Mouse (Mus musculus): Measurements from ENCODE around the gene Rftn1. TPM values are rescaled to one million over a fixed set of nuclear protein-coding genes. Genes with fewer than 3 reads are reported as not detected.
"Not testable (repeated sequence)": the region's sequence is repeated elsewhere in the genome, so short reads cannot be mapped to it uniquely, and the experiment has no call there.

Rftn1 gene
- 1 to 10 TPM; 7.3 to 9.2 TPM for total RNA-seq (2021)

DNA sequence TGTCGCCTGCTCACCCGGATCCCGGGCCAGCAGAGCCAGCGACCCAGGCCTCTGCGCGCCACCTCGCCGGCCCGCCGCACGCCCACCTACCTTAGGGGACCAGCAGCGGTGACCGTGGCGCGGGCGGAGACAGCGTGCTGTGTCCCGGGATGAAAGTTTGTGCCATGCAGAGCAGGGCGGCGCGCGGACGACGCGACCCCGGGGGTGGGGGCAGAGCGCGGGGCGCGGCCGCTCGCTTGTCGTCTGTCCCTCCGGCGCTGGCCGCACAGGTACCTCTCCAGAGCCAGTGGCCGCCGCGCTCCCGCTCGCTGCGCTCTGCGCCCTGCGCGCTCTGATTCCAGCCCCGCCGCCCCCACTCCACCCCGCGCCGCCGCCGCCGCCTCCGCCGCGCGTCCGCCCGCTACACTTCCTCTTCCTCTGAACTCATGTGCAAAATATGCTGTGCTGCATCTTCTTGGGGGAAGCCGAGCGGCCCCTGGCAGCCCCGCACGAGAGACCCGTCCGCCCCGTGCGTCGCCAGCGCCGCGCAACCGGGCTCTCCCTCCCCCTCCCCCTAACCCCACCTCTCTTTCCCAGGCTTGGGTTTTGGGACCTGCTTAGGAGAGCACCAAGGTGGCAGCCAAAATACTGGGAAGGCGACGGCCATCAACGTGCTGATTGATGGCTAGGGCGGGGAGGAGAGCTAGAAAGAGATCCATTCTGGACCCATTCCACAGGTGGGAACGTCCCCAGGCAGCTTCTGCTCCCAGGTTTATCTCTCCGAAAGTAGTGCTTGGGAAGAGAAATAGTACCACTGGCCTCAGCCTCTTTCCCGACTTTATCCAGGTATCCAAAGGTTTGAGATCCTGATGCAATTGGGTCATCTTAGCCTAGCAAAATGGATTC is at the start of gene Rftn1:
Gene Rftn1 (minus strand): TSS at position 544 of the 885 bp plus-strand sequence.
- DNase-seq (ENCODE audit: low spot score in 2 of 2), result peak; percentile 9 to 15
- intact Hi-C loops (cut with DNase I), result loop anchor here (5.0 kb wide), 2 partner anchors 223 to 238 kb away; no protein-coding TSS in a partner anchor

GRCm38 (mm10) chr17:50237818-50238610 is 47.5 kb upstream of the Rftn1 start:
- no peak for DNase-seq (ENCODE audit: low spot score in 2 of 2)

DNA sequence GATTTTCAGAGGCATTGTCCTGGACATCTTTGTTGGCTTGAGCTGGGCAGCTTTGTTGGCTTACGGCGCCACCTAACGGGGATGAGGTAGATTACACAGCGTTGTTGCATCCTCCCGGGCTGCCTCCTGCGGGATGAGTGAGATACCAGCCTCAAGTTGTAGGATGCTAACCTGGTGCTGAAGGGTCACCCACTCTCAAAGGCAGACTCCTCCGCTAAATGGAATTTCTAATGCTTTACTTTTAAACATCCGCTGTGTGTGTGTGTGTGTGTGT is 46.9 kb upstream of the Rftn1 start:
- intact Hi-C loops (cut with DNase I), result loop anchor here (1.0 to 2.0 kb wide), 3 partner anchors 269 to 301 kb away; no protein-coding TSS in a partner anchor
- peak; percentile 88 to 89 for DNase-seq (ENCODE audit: low spot score in 2 of 2)

More at GRCm38 (mm10) chr17:50237818-50238610, 47.5 kb upstream of the Rftn1 start:
- intact Hi-C loops (cut with DNase I), result loop anchor here (1.0 to 2.0 kb wide), 3 partner anchors 270 to 301 kb away; no protein-coding TSS in a partner anchor

DNA sequence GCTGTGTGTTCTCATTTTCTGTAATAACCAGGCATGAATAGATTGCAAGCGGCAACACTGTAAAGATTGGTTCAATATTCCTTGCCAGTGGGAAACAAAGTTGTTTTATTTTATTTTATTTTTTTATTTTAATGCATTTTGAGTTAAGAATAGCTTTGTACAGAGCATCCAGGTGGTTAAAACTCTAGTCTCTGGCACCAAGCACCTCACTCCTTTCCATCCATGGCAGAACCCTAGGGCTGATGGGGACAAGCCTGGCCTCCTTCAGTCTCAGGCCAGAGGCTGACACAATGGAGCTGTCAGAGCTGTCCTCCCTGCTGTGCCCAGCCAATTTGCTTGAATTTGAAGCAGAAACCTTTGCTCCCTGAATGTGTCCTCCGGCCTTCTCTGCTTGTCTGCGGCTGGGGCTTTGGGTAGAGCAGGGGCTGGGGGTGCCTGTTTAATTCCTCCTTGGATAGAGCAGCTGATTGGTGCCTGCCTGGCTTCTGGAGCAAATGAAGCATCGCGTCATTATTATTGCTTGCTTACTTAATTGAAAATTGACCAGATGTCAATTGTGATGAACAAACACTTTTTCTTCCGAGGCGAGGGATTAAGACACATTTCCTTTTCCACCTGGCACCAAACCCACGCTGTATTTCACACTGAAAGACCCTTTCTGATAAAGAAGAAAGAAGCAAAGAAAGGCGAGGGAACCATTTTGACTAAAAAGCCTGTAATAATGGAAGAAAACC is 46.4 kb upstream of the Rftn1 start:
- intact Hi-C loops (cut with DNase I), result loop anchor here (1.0 to 2.0 kb wide), 3 partner anchors 269 to 300 kb away; no protein-coding TSS in a partner anchor
- no peak for DNase-seq (ENCODE audit: low spot score in 2 of 2)

DNA sequence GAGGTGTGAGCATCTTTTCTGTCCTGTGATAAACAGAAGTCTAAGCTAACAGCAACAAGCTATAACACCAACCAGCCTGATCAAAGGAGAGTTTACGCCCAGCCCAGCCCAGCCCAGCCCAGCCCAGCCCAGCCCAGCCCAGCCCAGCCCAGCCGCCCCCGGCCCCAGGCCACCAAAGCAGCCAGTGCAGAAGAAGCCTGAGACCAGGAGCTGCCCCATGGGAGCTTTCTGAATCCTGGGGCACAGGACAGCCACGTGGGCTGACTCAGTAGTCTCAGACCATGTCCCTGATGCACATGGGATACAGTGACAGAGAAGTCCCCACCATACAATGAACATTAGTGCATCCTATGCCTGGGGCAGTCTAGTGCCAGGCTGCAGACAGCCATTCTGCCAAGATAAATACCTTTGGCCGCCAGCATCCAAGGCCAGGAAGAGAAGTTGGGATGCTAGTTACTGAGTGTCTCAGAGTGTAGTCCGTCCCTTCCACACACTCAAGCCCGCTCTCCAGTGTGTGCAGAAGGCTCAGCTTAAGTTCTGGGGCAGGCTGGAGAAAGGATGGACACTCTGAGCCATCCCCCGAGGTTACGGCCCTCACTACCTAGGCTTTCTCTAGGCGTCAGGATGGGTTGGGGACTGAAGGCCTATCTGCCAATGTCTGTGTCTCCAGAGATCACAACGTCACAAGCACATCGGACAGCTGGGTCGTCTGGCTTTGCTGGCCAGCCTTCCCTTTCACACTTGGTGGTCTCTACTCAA is 45.6 kb upstream of the Rftn1 start:
- no peak for DNase-seq (ENCODE audit: low spot score in 2 of 2)
- intact Hi-C loops (cut with DNase I), result loop anchor here (2.0 kb wide), 1 partner anchor 299 kb away; no protein-coding TSS in a partner anchor

- no peak for DNase-seq (ENCODE audit: low spot score in 2 of 2)
These were observed 43.5 kb upstream of the Rftn1 start for GRCm38 (mm10) chr17:50233956-50234355.

DNA sequence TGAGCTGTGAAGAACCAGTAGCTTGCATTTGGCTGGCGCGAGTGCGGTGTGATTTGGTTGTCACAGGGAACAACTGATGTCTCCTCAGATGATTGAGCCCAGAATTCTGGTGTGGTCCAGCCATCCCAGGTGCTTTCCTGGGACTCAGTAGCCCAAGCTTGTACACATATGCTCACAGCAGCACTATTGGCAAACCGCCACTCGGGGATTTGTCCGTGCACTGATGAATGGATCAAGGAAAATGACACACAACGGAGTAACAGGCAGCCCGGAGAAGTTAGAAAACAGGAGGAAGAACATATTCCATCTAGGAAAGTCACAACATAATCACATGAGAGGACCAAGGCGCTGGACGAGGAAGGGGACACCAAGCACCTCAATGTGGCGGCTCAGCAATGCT is 42.3 kb upstream of the Rftn1 start:
- DNase-seq (ENCODE audit: low spot score in 2 of 2), result no peak
- intact Hi-C loops (cut with DNase I), result no loop called here

More at GRCm38 (mm10) chr17:50233956-50234355, 43.5 kb upstream of the Rftn1 start:
- intact Hi-C loops (cut with DNase I), result no loop called here

- DNase-seq (ENCODE audit: low spot score in 2 of 2), result no peak
- intact Hi-C loops (cut with DNase I), result no loop called here
These were observed 40.7 kb upstream of the Rftn1 start for GRCm38 (mm10) chr17:50231206-50231605.

- intact Hi-C loops (cut with DNase I), result no loop called here
- no peak for DNase-seq (ENCODE audit: low spot score in 2 of 2)
These were observed 39.1 kb upstream of the Rftn1 start for GRCm38 (mm10) chr17:50229534-50229933.

- intact Hi-C loops (cut with DNase I), result no loop called here
- DNase-seq (ENCODE audit: low spot score in 2 of 2), result no peak
These were observed 36.9 kb upstream of the Rftn1 start for GRCm38 (mm10) chr17:50227366-50227765.

GRCm38 (mm10) chr17:50224718-50225117 is 34.2 kb upstream of the Rftn1 start:
- intact Hi-C loops (cut with DNase I), result no loop called here
- DNase-seq (ENCODE audit: low spot score in 2 of 2), result no peak

DNA sequence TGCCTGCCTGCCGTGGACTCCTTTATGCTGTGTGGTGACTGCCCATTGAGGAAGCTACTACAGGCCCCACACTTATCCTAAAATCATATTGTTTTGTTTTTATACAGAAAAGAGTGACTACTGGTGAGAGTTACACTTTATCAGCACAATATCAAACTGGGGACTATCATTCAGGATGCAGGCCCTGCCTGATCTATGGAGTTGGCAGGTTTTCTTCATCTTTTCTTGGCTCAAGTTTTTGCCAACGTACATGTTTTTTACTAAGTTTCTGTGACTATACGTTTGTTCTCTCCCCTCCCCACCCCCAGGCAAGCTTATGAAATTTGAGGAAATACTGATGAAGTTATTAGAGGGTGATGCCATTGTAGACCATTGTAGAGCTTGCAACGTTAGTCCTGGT is 27.5 kb upstream of the Rftn1 start:
- no peak for DNase-seq (ENCODE audit: low spot score in 2 of 2)
- intact Hi-C loops (cut with DNase I), result no loop called here

DNA sequence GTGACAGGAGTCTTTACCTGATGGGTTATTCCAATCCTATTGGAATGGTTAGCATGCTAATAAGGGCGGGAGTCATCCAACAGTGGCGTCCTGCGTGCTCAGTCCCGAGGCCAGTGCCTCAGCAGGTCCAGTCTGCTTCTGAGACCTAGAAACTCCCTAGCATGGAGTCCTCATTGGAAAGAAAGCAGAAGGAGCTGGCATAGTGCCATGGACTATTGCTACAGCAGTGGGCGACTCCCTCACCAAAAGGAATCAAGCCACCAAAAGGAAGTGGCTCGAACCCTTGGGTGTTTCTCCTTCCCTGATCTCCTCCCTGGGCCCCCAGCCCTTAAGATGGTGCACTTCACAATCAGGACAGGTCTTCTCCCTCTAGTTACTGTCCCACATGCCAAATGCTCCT is 24.6 kb upstream of the Rftn1 start:
- no peak for DNase-seq (ENCODE audit: low spot score in 2 of 2)
- intact Hi-C loops (cut with DNase I), result no loop called here

DNA sequence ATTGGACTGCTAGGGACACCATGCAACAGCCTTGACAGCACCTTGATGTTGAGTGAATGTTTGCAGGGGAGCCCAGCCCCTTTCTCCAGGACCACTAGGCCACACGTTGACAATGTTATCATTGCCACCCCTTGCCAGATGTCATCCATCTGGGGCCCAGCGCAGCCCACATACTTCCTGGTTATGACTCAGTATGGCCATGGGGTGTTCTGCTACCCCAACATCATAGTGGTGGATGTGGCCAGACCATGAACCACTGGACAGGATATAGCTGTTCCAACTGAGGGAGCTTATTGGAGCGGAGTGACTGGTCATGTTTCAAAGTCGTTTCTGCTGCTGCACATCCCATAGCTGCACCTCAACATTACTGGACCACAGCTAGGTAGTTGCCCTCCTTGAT is 22.6 kb upstream of the Rftn1 start:
- intact Hi-C loops (cut with DNase I), result no loop called here
- DNase-seq (ENCODE audit: low spot score in 2 of 2), result no peak

- intact Hi-C loops (cut with DNase I), result no loop called here
- DNase-seq (ENCODE audit: low spot score in 2 of 2), result no peak
These were observed 21.3 kb upstream of the Rftn1 start for GRCm38 (mm10) chr17:50211816-50212215.

DNA sequence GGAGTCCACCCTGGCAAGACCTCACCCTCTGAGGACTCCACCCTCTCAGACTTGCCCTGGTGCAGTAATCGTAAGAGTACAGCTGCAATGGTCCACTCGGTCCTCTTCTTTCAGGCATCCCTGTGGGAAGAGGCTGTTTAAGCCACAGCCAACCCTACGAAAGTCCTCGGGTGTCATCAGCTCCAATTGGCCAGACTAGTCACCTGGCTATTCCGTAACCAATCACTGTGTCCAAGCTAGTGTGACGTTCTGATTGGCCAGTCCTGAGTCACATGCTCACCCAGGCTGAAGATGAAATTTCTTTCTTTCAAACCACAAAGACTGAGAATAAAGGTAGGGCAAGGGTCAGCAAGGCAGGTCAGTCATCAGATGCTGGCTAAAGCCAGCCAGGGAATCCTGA is 19.4 kb upstream of the Rftn1 start:
- no peak for DNase-seq (ENCODE audit: low spot score in 2 of 2)
- intact Hi-C loops (cut with DNase I), result no loop called here

- no peak for DNase-seq (ENCODE audit: low spot score in 2 of 2)
- intact Hi-C loops (cut with DNase I), result no loop called here
These were observed 17.9 kb upstream of the Rftn1 start for GRCm38 (mm10) chr17:50208137-50209045.

GRCm38 (mm10) chr17:50206262-50206661 is 15.8 kb upstream of the Rftn1 start:
- intact Hi-C loops (cut with DNase I); DNase-seq (ENCODE audit: low spot score in 2 of 2): not testable (repeated sequence)
